Mouse (Mus musculus) heart, embryonic 12.5 days (tissue): Measurements from ENCODE around the gene Eif4e3. TPM values are rescaled to one million over a fixed set of nuclear protein-coding genes. Genes with fewer than 3 reads are reported as not detected.

ENCODE experiments used
- ATAC-seq: fragments of 200-750 bp; cut with Nextera tagmentation; 2 replicates; pipeline ENCODE4 v1.8.0; 2017; ENCODE audit warnings: moderate TSS enrichment, moderate library complexity; ENCODE audit not compliant: insufficient number of reproducible peaks, low FRiP score
- H3K27ac ChIP-seq: fragments of 300-500 bp; sonication (generic); 2 replicates; pipeline ENCODE4 v1.5.1; 2016; ENCODE audit warnings: mild to moderate bottlenecking, moderate library complexity; ENCODE audit not compliant: poor library complexity, severe bottlenecking
- H3K27me3 ChIP-seq: fragments of 300-500 bp; sonication (generic); replicated peaks from 2 replicates; pipeline ENCODE4 v1.6.1; 2016; ENCODE audit warnings: mild to moderate bottlenecking, moderate library complexity
- H3K36me3 ChIP-seq: fragments of 300-500 bp; sonication (generic); 2 replicates; pipeline ENCODE4 v1.6.1; 2016; ENCODE audit warnings: mild to moderate bottlenecking, moderate library complexity
- H3K4me1 ChIP-seq: fragments of 300-500 bp; sonication (generic); replicated peaks from 2 replicates; pipeline ENCODE4 v1.6.1; 2016; ENCODE audit warnings: mild to moderate bottlenecking
- H3K4me2 ChIP-seq: fragments of 300-500 bp; sonication (generic); 2 replicates; pipeline ENCODE4 v1.6.1; 2016; ENCODE audit warnings: mild to moderate bottlenecking, moderate library complexity
- H3K4me3 ChIP-seq: fragments of 300-500 bp; sonication (generic); 2 replicates; pipeline ENCODE4 v1.5.1; 2016; ENCODE audit warnings: mild to moderate bottlenecking
- H3K9ac ChIP-seq: fragments of 300-500 bp; sonication (generic); 2 replicates; pipeline ENCODE4 v1.6.1; 2016; ENCODE audit warnings: mild to moderate bottlenecking, moderate library complexity
- H3K9me3 ChIP-seq: fragments of 300-500 bp; sonication (generic); replicated peaks from 2 replicates; pipeline ENCODE4 v1.6.1; 2016; ENCODE audit warnings: mild to moderate bottlenecking, moderate library complexity
- WGBS: fragments of 180-500 bp; shearing (Covaris S2); methylation state at CpG from one replicate; pipeline ENCODE4 v1.1.7; 2016; 5-methylcytosine and 5-hydroxymethylcytosine counted together
- polyA plus RNA-seq: library from polyadenylated mRNA; unstranded; fragments of >200 nt; fragmentation: Nextera tagmentation; extraction: Ambion mirVana; gene quantifications from 2 replicates; pipeline ENCODE4 v1.2.1, GENCODE M21; 2016

Eif4e3 gene
- 5.6 and 5.7 TPM in 2 replicates for polyA plus RNA-seq

GRCm38 (mm10) chr6:99666318-99667171, at the start of gene Eif4e3, which contains the start of gene Gm20696:
Gene Eif4e3 (minus strand): TSS chr6:99666771.
Gene Gm20696 (minus strand): TSS chr6:99666797.
- H3K36me3 ChIP-seq, result no peaks in the 10 kb centered on the region
- WGBS, result under 1% methylated on average over 61 of the region's 75 CpGs
- no peaks in the 10 kb centered on the region for H3K9me3 ChIP-seq
- H3K4me1 ChIP-seq, result peaks cover 18% of the 10 kb centered on the region; the same call in 1 of the 2 replicates
- H3K27me3 ChIP-seq, result peaks cover 38% of the 10 kb centered on the region
- H3K4me3 ChIP-seq, result peak within 1 kb of the TSS; percentile 88
- peak; percentile 74 for ATAC-seq
- no peak within 1 kb of the TSS for H3K27ac ChIP-seq
- H3K4me2 ChIP-seq, result peak within 1 kb of the TSS; percentile 96
- H3K9ac ChIP-seq, result peak within 1 kb of the TSS; percentile 83

GRCm38 (mm10) chr6:99715913-99716312, 49.3 kb upstream of the Eif4e3 start:
- Histone ChIP-seq H3K9me3 (no peaks in the 10 kb centered on the region), H3K27me3 (peaks cover 35% of the 10 kb centered on the region), H3K4me3 (no peak overlapping the region), H3K27ac (no peak overlapping the region), H3K9ac (no peak overlapping the region), H3K36me3 (no peaks in the 10 kb centered on the region), H3K4me2 (no peak overlapping the region), H3K4me1 (no peaks in the 10 kb centered on the region)
- WGBS, result 66% methylated on average over 6 of the region's 6 CpGs
- no peak for ATAC-seq

GRCm38 (mm10) chr6:99715191-99715590, 48.6 kb upstream of the Eif4e3 start:
- no peaks in the 10 kb centered on the region for H3K36me3 ChIP-seq
- H3K27ac ChIP-seq, result no peak overlapping the region
- no peak overlapping the region for H3K9ac ChIP-seq
- no peak overlapping the region for H3K4me2 ChIP-seq
- WGBS, result 52% methylated on average over 6 of the region's 6 CpGs
- no peaks in the 10 kb centered on the region for H3K4me1 ChIP-seq
- no peak overlapping the region for H3K4me3 ChIP-seq
- no peak for ATAC-seq
- peaks cover 35% of the 10 kb centered on the region for H3K27me3 ChIP-seq
- no peaks in the 10 kb centered on the region for H3K9me3 ChIP-seq

GRCm38 (mm10) chr6:99713256-99713655, 46.7 kb upstream of the Eif4e3 start:
- no peaks in the 10 kb centered on the region for H3K9me3 ChIP-seq
- H3K9ac ChIP-seq, result no peak overlapping the region
- no peak for ATAC-seq
- no peak overlapping the region for H3K4me2 ChIP-seq
- no peaks in the 10 kb centered on the region for H3K36me3 ChIP-seq
- peaks cover 39% of the 10 kb centered on the region for H3K27me3 ChIP-seq
- WGBS, result 80% methylated on average over 5 of the region's 5 CpGs
- no peak overlapping the region for H3K27ac ChIP-seq
- H3K4me1 ChIP-seq, result no peaks in the 10 kb centered on the region
- no peak overlapping the region for H3K4me3 ChIP-seq

GRCm38 (mm10) chr6:99711576-99712101, 45.1 kb upstream of the Eif4e3 start:
- no peak overlapping the region for H3K4me2 ChIP-seq
- WGBS, result 58% methylated on average over 11 of the region's 11 CpGs
- no peaks in the 10 kb centered on the region for H3K36me3 ChIP-seq
- no peaks in the 10 kb centered on the region for H3K4me1 ChIP-seq
- no peak overlapping the region for H3K4me3 ChIP-seq
- H3K27ac ChIP-seq, result no peak overlapping the region
- no peaks in the 10 kb centered on the region for H3K9me3 ChIP-seq
- no peak overlapping the region for H3K9ac ChIP-seq
- no peak for ATAC-seq
- H3K27me3 ChIP-seq, result peaks cover 43% of the 10 kb centered on the region

GRCm38 (mm10) chr6:99700484-99700883, 33.9 kb upstream of the Eif4e3 start:
- H3K9ac ChIP-seq, result no peak overlapping the region
- H3K9me3 ChIP-seq, result no peaks in the 10 kb centered on the region
- WGBS, result 67% methylated on average over 3 of the region's 3 CpGs
- ATAC-seq, result no peak
- H3K27ac ChIP-seq, result no peak overlapping the region
- no peak overlapping the region for H3K4me3 ChIP-seq
- peaks cover 34% of the 10 kb centered on the region for H3K27me3 ChIP-seq
- H3K4me1 ChIP-seq, result no peaks in the 10 kb centered on the region
- H3K36me3 ChIP-seq, result no peaks in the 10 kb centered on the region
- no peak overlapping the region for H3K4me2 ChIP-seq

- Histone ChIP-seq H3K4me3 (peak overlapping the region; percentile 83), H3K9me3 (no peaks in the 10 kb centered on the region), H3K36me3 (no peaks in the 10 kb centered on the region), H3K27me3 (peaks cover 86% of the 10 kb centered on the region), H3K9ac (peak overlapping the region; percentile 75), H3K4me1 (peaks cover 9% of the 10 kb centered on the region; the same call in 1 of the 2 replicates), H3K27ac (no peak overlapping the region), H3K4me2 (peak overlapping the region; percentile 89)
- 1% methylated on average over 108 of the region's 110 CpGs for WGBS
- ATAC-seq, result no peak
Measured at GRCm38 (mm10) chr6:99692916-99693841, 26.6 kb upstream of the Eif4e3 start.

- peak; percentile 38 for ATAC-seq
- WGBS, result 2% methylated on average over 94 of the region's 112 CpGs
- no peak within 1 kb of the TSS for H3K27ac ChIP-seq
Measured at GRCm38 (mm10) chr6:99692206-99692915, 25.8 kb upstream of the Eif4e3 start, which contains the start of gene Gpr27. Gene Gpr27 (plus strand): TSS chr6:99692679.

GRCm38 (mm10) chr6:99691666-99692205, 25.2 kb upstream of the Eif4e3 start:
- H3K9me3 ChIP-seq, result no peaks in the 10 kb centered on the region
- H3K27ac ChIP-seq, result no peak overlapping the region
- peak overlapping the region; percentile 89 for H3K4me2 ChIP-seq
- H3K9ac ChIP-seq, result peak overlapping the region; percentile 75
- WGBS, result 7% methylated on average over 25 of the region's 25 CpGs
- peak overlapping the region; percentile 83 for H3K4me3 ChIP-seq
- H3K36me3 ChIP-seq, result no peaks in the 10 kb centered on the region
- ATAC-seq, result no peak
- H3K27me3 ChIP-seq, result peaks cover 73% of the 10 kb centered on the region
- peaks cover 9% of the 10 kb centered on the region; the same call in 1 of the 2 replicates for H3K4me1 ChIP-seq

More at GRCm38 (mm10) chr6:99692206-99692915, 25.8 kb upstream of the Eif4e3 start, which contains the start of gene Gpr27:
- no peaks in the 10 kb centered on the region for H3K36me3 ChIP-seq
- peak within 1 kb of the TSS; percentile 89 for H3K4me2 ChIP-seq
- H3K27me3 ChIP-seq, result peaks cover 79% of the 10 kb centered on the region
- H3K9ac ChIP-seq, result peak within 1 kb of the TSS; percentile 75
- H3K9me3 ChIP-seq, result no peaks in the 10 kb centered on the region
- H3K4me1 ChIP-seq, result peaks cover 9% of the 10 kb centered on the region; the same call in 1 of the 2 replicates
- peak within 1 kb of the TSS; percentile 83 for H3K4me3 ChIP-seq

GRCm38 (mm10) chr6:99688513-99688912, 21.9 kb upstream of the Eif4e3 start:
- Histone ChIP-seq H3K4me1 (peaks cover 6% of the 10 kb centered on the region; the same call in 1 of the 2 replicates), H3K36me3 (no peaks in the 10 kb centered on the region), H3K9ac (no peak overlapping the region), H3K4me3 (no peak overlapping the region), H3K27me3 (peaks cover 41% of the 10 kb centered on the region), H3K27ac (no peak overlapping the region), H3K4me2 (no peak overlapping the region), H3K9me3 (0 out of 2 replicates have a peak, but pooled peaks cover 2% of the 10 kb centered on the region)
- ATAC-seq, result no peak
- 62% methylated on average over 6 of the region's 6 CpGs for WGBS
